Mouse (Mus musculus) bone marrow macrophage, adult 2 months (primary cell): ENCODE measurements around the gene Styx.

Source experiments
- CTCF ChIP-seq: IDR thresholded peaks from 2 replicates; pipeline ENCODE4 v1.5.1; 2012; ENCODE audit warnings: low read depth, mild to moderate bottlenecking, low read length, moderate library complexity
- POLR2A ChIP-seq: IDR thresholded peaks from 2 replicates; pipeline ENCODE4 v1.6.1; 2012; ENCODE audit warnings: mild to moderate bottlenecking, low read depth, low read length, borderline replicate concordance

GRCm38 (mm10) chr14:45438931-45439275 is 88.0 kb downstream of the Styx start:
- TF ChIP-seq POLR2A: no peak
- no peak for TF ChIP-seq CTCF
